Mouse (Mus musculus): ENCODE measurements at regions not wholly inside any gene's neighbourhood (a gene's known extent, or its start where the extent isn't known, plus 50 kb on each side); places are given as distances from the start of the nearest gene placed in this dataset.

GRCm38 (mm10) chr7:36192645-36193044 is 389.8 kb upstream of the Zfp507 start:
- H3K27ac ChIP-seq (ENCODE audit: control insufficient read depth, low read depth, low read length) = no peak overlapping the region
- H3K36me3 ChIP-seq (ENCODE audit: control insufficient read depth in 1 of 2, insufficient read depth in 2 of 2, low read length in 2 of 2) = no peaks in the 10 kb centered on the region
- H3K79me2 ChIP-seq (ENCODE audit: control insufficient read depth, insufficient read depth, low read length, poor library complexity) = no peaks in the 10 kb centered on the region
- H3K9me3 ChIP-seq (replicated peaks; ENCODE audit: insufficient read depth, low read length) = no peaks in the 10 kb centered on the region
- H3K4me1 ChIP-seq (ENCODE audit: control insufficient read depth in 1 of 2, insufficient read depth in 2 of 2, low read length in 2 of 2) = no peaks in the 10 kb centered on the region
- TF ChIP-seq CTCF (IDR thresholded peaks at IDR 0.05 in 2 of 3, conservative IDR thresholded peaks at IDR 0.05 in 1 of 3; ENCODE audit: control insufficient read depth in 1 of 3, insufficient read depth in 1 of 3, low read depth in 2 of 3, low read length in 3 of 3, poor library complexity in 1 of 3, severe bottlenecking in 1 of 3) = no peak
- TF ChIP-seq ETS1 (IDR thresholded peaks at IDR 0.05; ENCODE audit: low read depth, low read length) = no peak
- no peak for TF ChIP-seq POLR2AphosphoS5 (IDR thresholded peaks at IDR 0.05; ENCODE audit: borderline replicate concordance, low read depth, low read length)
- no peak for TF ChIP-seq MYB (IDR thresholded peaks at IDR 0.05; ENCODE audit: low read depth, low read length)
- TF ChIP-seq ELF1 (IDR thresholded peaks at IDR 0.05; ENCODE audit: low read depth, low read length) = no peak
- no peak for TF ChIP-seq MAX (IDR thresholded peaks at IDR 0.05; ENCODE audit: low read length)
- no peak for TF ChIP-seq MEF2A (IDR thresholded peaks at IDR 0.05; ENCODE audit: extremely low read depth, insufficient replicate concordance, low read depth, low read length, poor library complexity, severe bottlenecking)
- TF ChIP-seq EP300 (IDR thresholded peaks at IDR 0.05; ENCODE audit: low read depth in 1 of 2, low read length in 2 of 2) = no peak
- TF ChIP-seq TCF12 (IDR thresholded peaks at IDR 0.05; ENCODE audit: low read depth, low read length) = no peak
- TF ChIP-seq MYC (IDR thresholded peaks at IDR 0.05; ENCODE audit: low read depth, low read length) = no peak
- no peak for TF ChIP-seq RCOR1 (IDR thresholded peaks at IDR 0.05; ENCODE audit: low read depth, low read length)
- no peak for TF ChIP-seq USF2 (IDR thresholded peaks at IDR 0.05; ENCODE audit: borderline replicate concordance in 1 of 2, insufficient read depth in 1 of 2, low read depth in 1 of 2, low read length in 2 of 2)
- no peak overlapping the region for H3K9ac ChIP-seq (ENCODE audit: control insufficient read depth, low read depth, low read length, poor library complexity, severe bottlenecking)
- no peak overlapping the region for H3K4me3 ChIP-seq (ENCODE audit: control insufficient read depth in 1 of 2, insufficient read depth in 1 of 2, low read depth in 2 of 2, low read length in 2 of 2)
- H3K27me3 ChIP-seq (ENCODE audit: control insufficient read depth in 1 of 2, insufficient read depth in 2 of 2, low read length in 2 of 2) = no peaks in the 10 kb centered on the region
- DNase-seq (ENCODE audit: low read depth, low spot score) = no peak

DNA sequence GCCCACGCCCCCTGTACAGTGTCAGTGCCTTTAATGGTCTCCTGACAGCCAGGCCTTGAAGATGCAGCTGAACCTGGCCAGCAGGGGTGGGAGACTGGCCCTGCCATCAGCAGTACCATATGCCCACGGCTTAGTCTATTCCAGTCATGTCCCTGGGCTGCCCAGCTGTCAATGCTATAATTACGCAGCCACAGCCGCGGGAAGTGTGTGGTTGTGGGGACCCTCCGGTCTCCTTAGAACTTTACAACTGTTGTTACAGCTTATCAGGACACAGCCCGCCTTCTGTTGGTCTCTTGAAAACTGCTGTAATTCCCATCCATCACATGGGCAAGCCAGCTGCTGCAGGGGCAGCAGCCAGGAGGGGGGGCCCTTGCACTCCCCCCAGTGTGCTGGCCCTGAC is 375.1 kb upstream of the Zfp507 start:
- no peak overlapping the region for H3K9ac ChIP-seq (ENCODE audit: control insufficient read depth, low read depth, low read length, poor library complexity, severe bottlenecking)
- no peak for DNase-seq (ENCODE audit: low read depth, low spot score)
- H3K27me3 ChIP-seq (ENCODE audit: control insufficient read depth in 1 of 2, insufficient read depth in 2 of 2, low read length in 2 of 2) = no peaks in the 10 kb centered on the region
- no peaks in the 10 kb centered on the region for H3K9me3 ChIP-seq (replicated peaks; ENCODE audit: insufficient read depth, low read length)
- H3K79me2 ChIP-seq (ENCODE audit: control insufficient read depth, insufficient read depth, low read length, poor library complexity) = no peaks in the 10 kb centered on the region
- H3K36me3 ChIP-seq (ENCODE audit: control insufficient read depth in 1 of 2, insufficient read depth in 2 of 2, low read length in 2 of 2) = no peaks in the 10 kb centered on the region
- TF ChIP-seq ZC3H11A (IDR thresholded peaks at IDR 0.05; ENCODE audit: low read depth, low read length) (no peak), MYC (IDR thresholded peaks at IDR 0.05; ENCODE audit: low read depth, low read length) (no peak), JUND (IDR thresholded peaks at IDR 0.05; ENCODE audit: low read depth, low read length) (no peak), ELF1 (IDR thresholded peaks at IDR 0.05; ENCODE audit: low read depth, low read length) (no peak), TAL1 (IDR thresholded peaks at IDR 0.05; ENCODE audit: low read length) (no peak), RCOR1 (IDR thresholded peaks at IDR 0.05; ENCODE audit: low read depth, low read length) (no peak), NRF1 (IDR thresholded peaks at IDR 0.05; ENCODE audit: insufficient read depth, low read depth, low read length, poor library complexity, severe bottlenecking) (no peak)
- no peak overlapping the region for H3K27ac ChIP-seq (ENCODE audit: control insufficient read depth, low read depth, low read length)
- H3K4me3 ChIP-seq (ENCODE audit: control insufficient read depth in 1 of 2, insufficient read depth in 1 of 2, low read depth in 2 of 2, low read length in 2 of 2) = no peak overlapping the region
- no peaks in the 10 kb centered on the region for H3K4me1 ChIP-seq (ENCODE audit: control insufficient read depth in 1 of 2, insufficient read depth in 2 of 2, low read length in 2 of 2)
